Mouse (Mus musculus): ENCODE measurements around the gene Cdc45.
A peak's percentile ranks its signal among the peaks of the same experiment; 100 is the strongest.
"Not testable (repeated sequence)": the region's sequence is repeated elsewhere in the genome, so short reads cannot be mapped to it uniquely, and the experiment has no call there.

The Cdc45 gene

GRCm38 (mm10) chr16:18811468-18812384, at the start of gene Cdc45, which contains the start of gene Ufd1:
TSS of gene Cdc45 (minus strand) at chr16:18811987.
TSS of gene Ufd1 (plus strand) at chr16:18811779.
- DNase-seq (ENCODE audit: low read depth, low spot score), result peak; percentile 97

GRCm38 (mm10) chr16:18860186-18860585, 48.4 kb upstream of the Cdc45 start:
- DNase-seq (ENCODE audit: low read depth, low spot score), result no peak

GRCm38 (mm10) chr16:18858551-18858950, 46.8 kb upstream of the Cdc45 start:
- peak; percentile 82 for DNase-seq (ENCODE audit: low read depth, low spot score)

GRCm38 (mm10) chr16:18849521-18850190, 37.9 kb upstream of the Cdc45 start:
- not testable (repeated sequence) for DNase-seq (ENCODE audit: low read depth, low spot score)

GRCm38 (mm10) chr16:18846301-18846820, 34.6 kb upstream of the Cdc45 start:
- DNase-seq (ENCODE audit: low read depth, low spot score), result no peak

DNA sequence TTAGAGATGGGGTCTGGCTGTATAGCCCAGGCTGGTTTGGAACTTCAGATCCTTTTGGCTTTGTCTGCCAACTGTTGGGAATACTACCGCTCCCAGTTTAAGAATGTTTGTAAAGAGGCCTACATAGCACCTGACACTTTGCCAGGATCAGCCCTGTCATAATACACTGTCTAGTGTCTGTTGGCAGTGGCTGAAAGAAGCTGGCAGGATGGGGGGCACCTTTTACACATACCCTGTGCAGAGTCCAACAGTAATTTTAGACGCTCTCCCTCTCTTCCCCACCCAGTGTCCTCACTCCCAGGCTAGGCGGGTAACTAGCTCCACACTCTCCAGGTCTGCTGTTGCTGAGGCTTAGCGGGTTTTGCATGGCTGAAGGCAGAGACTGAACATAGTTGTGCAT, 26.6 kb upstream of the Cdc45 start:
- DNase-seq (ENCODE audit: low read depth, low spot score), result no peak

DNA sequence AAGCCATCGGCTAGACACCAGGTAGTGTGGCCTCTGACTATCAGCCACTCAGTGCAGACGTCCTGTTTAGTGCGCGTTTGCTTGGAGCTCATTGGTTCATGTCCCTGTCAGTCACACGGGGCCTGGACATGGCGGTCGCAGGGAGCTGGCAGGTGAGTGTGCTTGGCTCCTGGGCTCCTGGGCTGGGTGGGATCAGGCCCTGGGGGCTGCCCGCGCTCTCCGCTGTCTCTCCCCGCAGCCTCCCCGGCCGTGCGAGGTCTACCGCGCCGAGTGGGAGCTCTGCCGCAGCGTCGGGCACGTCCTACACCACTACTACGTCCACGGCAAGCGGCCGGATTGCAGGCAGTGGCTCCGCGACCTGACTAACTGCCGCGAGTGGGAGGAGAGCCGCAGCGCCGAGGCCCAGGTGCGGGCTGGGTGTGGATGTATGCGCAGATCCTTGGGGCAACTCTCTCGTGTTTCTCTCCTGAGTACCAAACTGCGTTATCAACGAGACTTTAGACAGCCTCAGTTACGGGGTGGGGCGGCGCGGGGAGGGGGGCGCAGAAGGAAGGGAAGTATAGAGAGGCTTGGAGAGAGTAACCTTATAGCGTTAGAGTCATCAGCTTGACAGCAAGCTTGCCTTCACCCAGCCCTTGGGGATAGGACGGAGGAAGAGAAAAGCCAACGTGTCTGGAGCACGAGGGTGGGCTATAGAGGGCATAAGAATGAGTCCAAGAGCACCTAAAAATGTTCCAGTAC, 24.9 kb upstream of the Cdc45 start, which contains the start of the genes 2510002D24Rik and Gm28539:
2510002D24Rik (plus strand) TSS at position 111 of the 741 bp plus-strand sequence.
Gm28539 (plus strand) TSS at position 117 of the 741 bp plus-strand sequence.
- DNase-seq (ENCODE audit: low read depth, low spot score), result peak; percentile 97

- DNase-seq (ENCODE audit: low read depth, low spot score), result no peak
Observed at GRCm38 (mm10) chr16:18836073-18836467, 24.3 kb upstream of the Cdc45 start.

DNA sequence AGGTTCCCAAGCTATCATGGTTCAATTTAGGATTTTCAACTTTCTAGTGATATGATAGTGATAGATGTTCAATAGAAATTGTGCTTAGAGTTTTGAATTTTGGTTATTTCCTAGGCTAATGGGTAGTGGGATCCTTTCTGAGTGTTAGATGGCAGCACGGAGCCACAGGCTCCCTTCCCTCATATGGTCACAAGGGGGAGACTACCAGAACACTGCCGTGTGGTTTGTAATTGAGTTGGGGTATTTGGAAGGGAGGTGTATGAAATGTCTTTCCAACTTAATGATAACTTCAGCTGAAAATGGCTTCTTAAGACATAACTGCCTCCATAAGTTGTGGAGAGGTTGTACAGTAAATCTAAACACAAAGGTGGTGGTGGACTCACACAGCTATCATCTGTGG, 21.7 kb upstream of the Cdc45 start:
- DNase-seq (ENCODE audit: low read depth, low spot score), result no peak

DNA sequence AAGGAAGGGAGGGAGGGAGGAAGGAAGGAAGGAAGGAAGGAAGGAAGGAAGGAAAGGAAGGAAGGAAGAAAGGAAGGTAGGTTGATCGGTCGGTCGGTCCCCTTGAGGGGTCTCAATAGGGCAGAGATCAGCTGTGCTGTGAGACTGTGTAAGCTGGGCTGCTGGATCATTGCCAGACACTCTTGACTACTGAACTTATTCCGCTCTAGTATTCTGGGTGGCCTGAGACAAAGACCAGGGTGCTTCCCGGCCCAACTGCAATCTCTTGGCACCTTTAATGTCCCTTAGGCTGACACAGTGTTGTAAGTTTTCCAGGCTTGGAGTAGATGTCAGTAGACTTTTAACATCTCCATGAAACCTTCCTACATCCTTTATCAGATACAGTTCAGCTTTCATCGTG, 17.3 kb upstream of the Cdc45 start:
- no peak for DNase-seq (ENCODE audit: low read depth, low spot score)

GRCm38 (mm10) chr16:18828630-18829029, 16.8 kb upstream of the Cdc45 start:
- no peak for DNase-seq (ENCODE audit: low read depth, low spot score)

DNA sequence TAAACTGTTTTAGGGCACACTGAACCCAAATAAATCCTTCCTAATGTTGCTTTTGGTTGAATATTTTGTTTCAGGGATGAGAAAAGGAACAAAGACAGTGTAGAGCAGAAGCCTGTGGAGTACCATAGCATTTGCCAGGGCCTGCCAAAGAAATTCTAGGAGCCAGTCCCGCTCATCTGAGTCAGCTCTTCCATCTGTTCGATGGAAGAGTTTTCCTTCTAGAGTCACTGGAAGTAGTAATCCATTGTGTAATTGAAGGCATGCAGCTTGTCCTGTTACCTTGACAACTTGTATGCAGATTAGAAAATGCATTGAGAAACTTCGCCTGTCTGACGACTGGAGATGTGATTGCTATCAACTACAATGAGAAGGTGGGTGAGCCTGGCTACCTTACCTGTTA, 11.1 kb upstream of the Cdc45 start:
- no peak for DNase-seq (ENCODE audit: low read depth, low spot score)

DNA sequence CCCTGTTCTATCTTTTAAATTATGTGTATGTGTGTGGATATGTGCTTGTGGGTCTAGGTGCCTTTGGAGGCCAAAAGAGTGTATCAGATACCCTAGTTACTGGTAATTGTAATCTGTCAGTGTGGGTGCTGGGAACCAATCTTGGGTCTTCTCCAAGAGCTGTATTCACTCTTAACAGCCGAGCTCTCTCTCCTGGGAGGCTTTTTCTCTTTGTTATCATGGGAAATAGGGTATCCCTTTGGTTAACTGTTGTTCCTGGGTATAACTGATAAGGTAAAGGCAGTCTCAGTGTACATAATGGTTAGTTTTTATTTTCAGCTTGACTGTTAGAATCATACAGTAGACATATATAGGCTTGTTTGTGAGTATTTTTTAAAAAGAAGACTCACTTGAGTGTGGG, 10.6 kb upstream of the Cdc45 start:
- DNase-seq (ENCODE audit: low read depth, low spot score), result no peak

GRCm38 (mm10) chr16:18812385-18812910, 661 bp upstream of the Cdc45 start:
- DNase-seq (ENCODE audit: low read depth, low spot score), result no peak

GRCm38 (mm10) chr16:18811032-18811431, 755 bp downstream of the Cdc45 start:
- no peak for DNase-seq (ENCODE audit: low read depth, low spot score)

GRCm38 (mm10) chr16:18809001-18809400, 2.8 kb downstream of the Cdc45 start:
- no peak for DNase-seq (ENCODE audit: low read depth, low spot score)

GRCm38 (mm10) chr16:18805746-18806145, 6.0 kb downstream of the Cdc45 start:
- no peak for DNase-seq (ENCODE audit: low read depth, low spot score)

DNA sequence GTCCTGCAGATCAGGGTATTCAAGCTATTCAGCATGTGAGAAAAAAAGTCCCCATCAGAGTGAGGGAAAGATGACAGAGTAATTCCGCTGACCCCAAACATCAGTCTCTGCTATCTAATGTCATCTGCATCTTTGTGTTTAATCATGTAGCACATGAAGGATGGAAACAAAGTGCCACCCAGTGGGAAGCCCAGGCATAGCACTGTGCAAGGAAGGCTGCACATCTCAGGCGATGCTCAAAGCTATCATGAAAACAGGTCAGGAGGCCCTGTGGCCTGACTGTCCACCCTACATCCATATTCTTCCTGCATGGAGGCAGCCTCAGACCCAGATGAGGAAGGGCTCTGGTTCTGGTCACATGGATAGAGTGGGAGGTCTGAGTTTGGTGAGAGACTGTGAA, 12.9 kb downstream of the Cdc45 start:
- DNase-seq (ENCODE audit: low read depth, low spot score), result peak; percentile 28

DNA sequence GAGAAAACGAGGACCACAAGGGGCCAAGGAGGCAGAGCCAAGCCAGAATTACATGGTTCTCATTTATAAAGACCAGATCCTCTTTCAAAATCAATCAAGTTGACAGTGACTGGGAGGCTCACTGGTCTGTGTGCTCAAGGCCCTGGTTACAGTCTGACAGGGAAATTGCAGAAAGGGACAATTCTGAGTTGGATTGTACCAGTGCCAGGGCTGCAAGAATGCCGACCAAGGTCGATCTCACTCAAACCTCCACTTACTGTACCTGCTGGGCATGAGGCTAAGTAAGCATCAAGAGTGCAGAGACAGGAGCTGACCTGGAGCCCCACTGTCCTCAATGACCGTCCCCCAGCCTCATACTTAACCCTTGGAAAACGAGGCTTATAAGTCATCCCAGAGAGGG, 13.6 kb downstream of the Cdc45 start:
- no peak for DNase-seq (ENCODE audit: low read depth, low spot score)

DNA sequence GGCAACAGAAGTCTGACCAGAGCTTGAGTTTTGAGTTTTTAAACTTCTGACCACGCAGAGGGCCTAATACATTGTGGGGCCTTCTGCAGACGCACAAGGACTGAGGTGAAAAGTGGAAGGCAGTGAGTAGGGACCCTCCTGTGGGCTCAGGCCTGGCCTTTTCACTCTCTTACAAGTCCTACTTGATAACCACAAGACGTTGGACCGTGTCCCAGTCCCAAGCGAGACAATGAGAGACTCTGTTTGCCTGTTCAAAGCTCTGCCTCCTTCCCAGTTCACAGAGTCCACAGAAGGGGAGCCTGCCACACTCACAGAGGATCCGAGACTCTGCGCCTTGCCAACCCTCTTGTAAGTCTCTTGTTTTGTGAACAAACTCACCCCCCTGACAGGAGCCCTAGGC, 15.1 kb downstream of the Cdc45 start:
- DNase-seq (ENCODE audit: low read depth, low spot score), result no peak

GRCm38 (mm10) chr16:18795223-18795899, 16.4 kb downstream of the Cdc45 start:
- DNase-seq (ENCODE audit: low read depth, low spot score), result no peak
